Mouse (Mus musculus) midbrain, embryonic 16.5 days (tissue): ENCODE measurements at regions not wholly inside any gene's neighbourhood (a gene's known extent, or its start where the extent isn't known, plus 50 kb on each side); places are given as distances from the start of the nearest gene placed in this dataset.

Experiments
- ATAC-seq: fragments of 200-750 bp; cut with Nextera tagmentation; 2 replicates; pipeline ENCODE4 v1.8.0; 2017; ENCODE audit warnings: moderate TSS enrichment
- H3K27ac ChIP-seq: fragments of 300-500 bp; sonication (generic); 2 replicates; pipeline ENCODE4 v1.5.1; 2014; ENCODE audit warnings: mild to moderate bottlenecking, low read length, mixed read lengths
- H3K27me3 ChIP-seq: fragments of 300-500 bp; sonication (generic); 2 replicates; pipeline ENCODE4 v1.6.1; 2014; ENCODE audit warnings: low read depth, low read length, mixed read lengths; ENCODE audit not compliant: control insufficient read depth, insufficient read depth
- H3K36me3 ChIP-seq: fragments of 300-500 bp; sonication (generic); 2 replicates; pipeline ENCODE4 v1.6.1; 2014; ENCODE audit warnings: mild to moderate bottlenecking, low read length, moderate library complexity, mixed read lengths; ENCODE audit not compliant: control insufficient read depth, insufficient read depth
- H3K4me1 ChIP-seq: fragments of 300-500 bp; sonication (generic); 2 replicates; pipeline ENCODE4 v1.6.1; 2014; ENCODE audit warnings: mild to moderate bottlenecking, low read length, mixed read lengths; ENCODE audit not compliant: control insufficient read depth, insufficient read depth
- H3K4me2 ChIP-seq: fragments of 300-500 bp; sonication (generic); 2 replicates; pipeline ENCODE4 v1.6.1; 2014; ENCODE audit warnings: mild to moderate bottlenecking, low read length, mixed read lengths
- H3K4me3 ChIP-seq: fragments of 300-500 bp; sonication (generic); 2 replicates; pipeline ENCODE4 v1.5.1; 2014; ENCODE audit warnings: low read depth, mild to moderate bottlenecking, low read length, moderate library complexity, mixed read lengths
- H3K9ac ChIP-seq: fragments of 300-500 bp; sonication (generic); 2 replicates; pipeline ENCODE4 v1.6.1; 2014; ENCODE audit warnings: low read depth, low read length, mixed read lengths
- H3K9me3 ChIP-seq: fragments of 300-500 bp; sonication (generic); replicated peaks from 2 replicates; pipeline ENCODE4 v1.6.1; 2014; ENCODE audit warnings: mild to moderate bottlenecking, low read length, mixed read lengths; ENCODE audit not compliant: control insufficient read depth, poor library complexity, severe bottlenecking
- WGBS: fragments of 180-500 bp; shearing (Covaris S2); extraction: QIAGEN DNeasy Blood & Tissue Kit; methylation state at CpG from one replicate; pipeline ENCODE4 v1.1.7; 2014; 5-methylcytosine and 5-hydroxymethylcytosine counted together

GRCm38 (mm10) chr4:140463296-140463695, 202.5 kb downstream of the Arhgef10l start:
- Histone ChIP-seq H3K27me3 (no peaks in the 10 kb centered on the region), H3K36me3 (no peaks in the 10 kb centered on the region), H3K27ac (no peak overlapping the region), H3K9ac (no peak overlapping the region), H3K4me1 (peaks cover 20% of the 10 kb centered on the region), H3K4me3 (no peak overlapping the region), H3K9me3 (no peaks in the 10 kb centered on the region), H3K4me2 (no peak overlapping the region)
- 26% methylated on average over 7 of the region's 7 CpGs for WGBS
- no peak for ATAC-seq

- Histone ChIP-seq H3K4me1 (peaks cover 17% of the 10 kb centered on the region), H3K4me3 (no peak overlapping the region), H3K9ac (no peak overlapping the region), H3K27ac (no peak overlapping the region), H3K36me3 (no peaks in the 10 kb centered on the region), H3K9me3 (no peaks in the 10 kb centered on the region), H3K27me3 (no peaks in the 10 kb centered on the region), H3K4me2 (no peak overlapping the region)
- 73% methylated on average over 16 of the region's 16 CpGs for WGBS
- no peak for ATAC-seq
These were observed 204.5 kb downstream of the Arhgef10l start for GRCm38 (mm10) chr4:140461317-140461716.

- no peak overlapping the region for H3K27ac ChIP-seq
- no peak overlapping the region for H3K4me3 ChIP-seq
- no peaks in the 10 kb centered on the region for H3K9me3 ChIP-seq
- H3K4me2 ChIP-seq: no peak overlapping the region
- 91% methylated on average over 10 of the region's 10 CpGs for WGBS
- ATAC-seq: no peak
- H3K36me3 ChIP-seq: no peaks in the 10 kb centered on the region
- no peaks in the 10 kb centered on the region for H3K27me3 ChIP-seq
- H3K9ac ChIP-seq: no peak overlapping the region
- H3K4me1 ChIP-seq: no peaks in the 10 kb centered on the region; the same call in 1 of the 2 replicates
These were observed 202.5 kb upstream of the Igsf21 start for GRCm38 (mm10) chr4:140449062-140449461.

- no peak for ATAC-seq
- no peak overlapping the region for H3K4me3 ChIP-seq
- no peak overlapping the region for H3K9ac ChIP-seq
- no peaks in the 10 kb centered on the region for H3K27me3 ChIP-seq
- H3K4me1 ChIP-seq: no peaks in the 10 kb centered on the region
- no peak overlapping the region for H3K27ac ChIP-seq
- H3K9me3 ChIP-seq: no peaks in the 10 kb centered on the region
- WGBS: 97% methylated on average over 6 of the region's 6 CpGs
- no peak overlapping the region for H3K4me2 ChIP-seq
- no peaks in the 10 kb centered on the region for H3K36me3 ChIP-seq
These were observed 199.9 kb upstream of the Igsf21 start for GRCm38 (mm10) chr4:140446455-140446854.

GRCm38 (mm10) chr4:140445931-140446330, 199.3 kb upstream of the Igsf21 start:
- Histone ChIP-seq H3K4me1 (no peaks in the 10 kb centered on the region), H3K9ac (no peak overlapping the region), H3K9me3 (no peaks in the 10 kb centered on the region), H3K4me2 (no peak overlapping the region), H3K27me3 (no peaks in the 10 kb centered on the region), H3K36me3 (no peaks in the 10 kb centered on the region), H3K4me3 (no peak overlapping the region), H3K27ac (no peak overlapping the region)
- 86% methylated on average over 5 of the region's 5 CpGs for WGBS
- no peak for ATAC-seq

- Histone ChIP-seq H3K4me2 (no peak overlapping the region), H3K4me3 (no peak overlapping the region), H3K4me1 (no peaks in the 10 kb centered on the region), H3K27ac (no peak overlapping the region), H3K36me3 (no peaks in the 10 kb centered on the region), H3K9ac (no peak overlapping the region), H3K27me3 (no peaks in the 10 kb centered on the region), H3K9me3 (no peaks in the 10 kb centered on the region)
- WGBS: 71% methylated on average over 6 of the region's 6 CpGs
- no peak for ATAC-seq
These were observed 196.6 kb upstream of the Igsf21 start for GRCm38 (mm10) chr4:140443221-140443620.

- no peaks in the 10 kb centered on the region for H3K9me3 ChIP-seq
- no peaks in the 10 kb centered on the region for H3K36me3 ChIP-seq
- H3K27ac ChIP-seq: no peak overlapping the region
- no peaks in the 10 kb centered on the region for H3K27me3 ChIP-seq
- no peak for ATAC-seq
- H3K4me3 ChIP-seq: no peak overlapping the region
- H3K9ac ChIP-seq: no peak overlapping the region
- 79% methylated on average over 8 of the region's 8 CpGs for WGBS
- H3K4me2 ChIP-seq: no peak overlapping the region
- no peaks in the 10 kb centered on the region for H3K4me1 ChIP-seq
These were observed 195.2 kb upstream of the Igsf21 start for GRCm38 (mm10) chr4:140441805-140442204.

- Histone ChIP-seq H3K4me3 (no peak overlapping the region), H3K27me3 (no peaks in the 10 kb centered on the region), H3K4me1 (0 out of 2 replicates have a peak, but pooled peaks cover 2% of the 10 kb centered on the region), H3K9ac (no peak overlapping the region), H3K36me3 (no peaks in the 10 kb centered on the region), H3K27ac (no peak overlapping the region), H3K9me3 (no peaks in the 10 kb centered on the region), H3K4me2 (no peak overlapping the region)
- no peak for ATAC-seq
- WGBS: 29% methylated on average over 3 of the region's 3 CpGs
These were observed 193.3 kb upstream of the Igsf21 start for GRCm38 (mm10) chr4:140439856-140440255.

- H3K27me3 ChIP-seq: no peaks in the 10 kb centered on the region
- no peak overlapping the region for H3K9ac ChIP-seq
- H3K9me3 ChIP-seq: no peaks in the 10 kb centered on the region
- 76% methylated on average over 3 of the region's 3 CpGs for WGBS
- H3K4me1 ChIP-seq: 0 out of 2 replicates have a peak, but pooled peaks cover 2% of the 10 kb centered on the region
- no peak overlapping the region for H3K4me2 ChIP-seq
- no peak overlapping the region for H3K27ac ChIP-seq
- H3K36me3 ChIP-seq: no peaks in the 10 kb centered on the region
- ATAC-seq: no peak
- no peak overlapping the region for H3K4me3 ChIP-seq
These were observed 189.4 kb upstream of the Igsf21 start for GRCm38 (mm10) chr4:140436030-140436429.
